Mouse (Mus musculus) naive thymus-derived CD4-positive, alpha-beta T cell, adult 5 months (primary cell): ENCODE results near the gene Rab22a. TPM values are rescaled to one million over a fixed set of nuclear protein-coding genes. Genes with fewer than 3 reads are reported as not detected.

Experiments used
- polyA plus RNA-seq: library from polyadenylated mRNA; unstranded; fragments of 100-300 nt; shearing (Covaris generic); gene quantifications from one replicate; pipeline ENCODE4 v1.2.1, GENCODE M21; 2017

Rab22a gene
- polyA plus RNA-seq: 52.5 TPM

DNA sequence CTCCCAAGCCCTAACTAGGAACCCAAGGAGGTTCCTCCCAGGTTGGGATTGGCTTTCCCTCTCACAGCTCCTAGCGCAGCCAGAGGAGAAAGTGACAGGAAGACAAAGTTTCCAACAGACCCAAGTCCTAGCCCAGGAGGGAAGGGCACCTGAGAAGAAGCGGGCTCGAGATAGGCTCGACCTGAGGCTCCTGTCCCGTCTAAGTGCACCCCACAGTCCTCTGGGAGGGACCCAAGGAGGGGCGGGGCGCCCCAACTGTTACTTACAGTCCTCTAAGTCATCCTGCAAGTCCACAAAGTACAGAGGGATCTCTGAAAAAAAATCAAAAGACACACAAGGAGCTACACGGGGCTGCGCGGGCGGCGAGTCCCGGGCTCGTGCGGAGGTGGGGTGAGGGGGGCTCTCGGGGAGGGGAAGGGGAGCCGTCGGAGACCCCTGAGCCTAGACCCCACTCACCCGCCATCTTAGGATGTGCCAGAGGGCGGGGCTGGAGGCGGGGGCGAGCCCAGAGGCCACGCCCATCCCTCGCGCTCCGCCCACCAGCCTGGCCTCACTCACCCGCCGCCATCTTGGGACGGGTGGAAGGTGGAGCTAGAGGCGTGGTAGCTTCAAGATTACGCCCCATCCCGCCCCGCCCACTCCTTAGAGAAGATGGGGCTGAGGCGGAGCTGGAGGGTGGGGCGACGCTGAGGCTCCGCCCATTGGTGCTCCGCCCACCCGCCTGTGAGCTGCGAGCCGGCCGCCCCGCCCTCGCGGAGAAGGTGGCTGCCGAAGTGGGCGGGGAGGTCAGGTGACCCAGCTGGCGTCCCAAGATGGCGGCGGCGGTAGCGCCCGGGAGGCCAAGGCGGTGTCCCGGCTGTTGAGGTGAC is at the start of gene Rab22a:
TSS of gene Rab22a (plus strand) at position 704 of the 869 bp plus-strand sequence.

DNA sequence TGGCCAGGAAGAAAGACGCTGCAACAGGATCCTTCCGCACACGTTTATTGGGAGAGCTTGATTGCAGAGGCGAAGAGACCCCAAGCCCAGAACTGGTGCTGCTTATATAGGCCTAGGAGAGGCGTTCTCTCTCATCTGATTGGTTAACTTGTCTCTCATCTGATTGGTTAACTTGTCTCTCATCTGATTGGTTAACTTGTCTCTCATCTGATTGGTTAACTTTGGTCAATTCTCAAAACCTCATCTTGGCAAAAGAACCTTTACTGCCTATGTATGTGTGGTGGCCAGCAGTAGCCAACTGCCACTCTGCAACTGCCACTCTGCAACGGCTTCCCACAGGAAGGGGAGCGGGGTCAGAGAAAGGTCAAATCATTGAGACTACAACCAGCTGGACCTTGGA is 59.6 kb downstream of the Rab22a start, which contains the start of gene 1700010B08Rik:
TSS of gene 1700010B08Rik (plus strand) at position 301 of the 400 bp plus-strand sequence.

DNA sequence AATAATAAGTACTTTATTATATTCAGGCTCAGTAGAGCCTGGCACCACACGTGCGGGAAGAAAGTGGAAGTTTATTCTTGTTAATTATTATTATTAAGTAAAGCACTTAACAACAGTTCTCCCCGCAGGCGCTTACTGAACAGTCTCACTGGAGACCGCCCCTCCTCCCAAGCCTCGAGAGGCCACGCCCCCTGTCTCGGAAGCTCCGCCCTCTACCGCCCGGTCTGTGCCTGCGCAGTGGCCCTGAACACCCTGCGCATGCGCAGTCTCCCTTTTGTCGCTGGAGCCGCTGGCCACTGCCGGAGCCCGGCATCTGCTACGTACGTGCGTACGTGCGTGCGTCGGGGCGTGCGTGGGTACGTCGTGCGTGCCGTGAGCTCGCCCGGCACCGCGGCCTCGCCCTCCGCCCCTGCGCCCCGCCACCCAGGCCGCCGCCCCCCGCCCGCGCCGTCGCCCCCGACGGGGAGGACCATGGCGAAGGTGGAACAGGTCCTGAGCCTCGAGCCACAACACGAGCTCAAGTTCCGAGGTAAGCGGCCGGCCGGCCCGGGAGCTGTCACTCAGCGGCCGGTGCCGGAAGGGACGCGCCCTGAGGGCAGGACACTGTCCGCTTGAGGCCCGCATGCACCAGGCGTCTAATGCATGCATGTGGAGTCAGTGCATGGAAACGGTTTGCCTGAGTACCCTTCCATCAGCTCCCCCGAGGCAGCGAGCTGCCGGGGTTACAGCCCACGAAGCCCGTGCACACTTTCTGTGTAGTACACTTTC is 77.8 kb downstream of the Rab22a start, which contains the start of gene Vapb:
TSS of gene Vapb (plus strand) at position 290 of the 768 bp plus-strand sequence.

Other genes starting within 250 kb of the Rab22a start
- gene 1700021F07Rik, start 137.2 kb upstream of the Rab22a start, polyA plus RNA-seq: not detected
- not detected for gene Ankrd60, start 81.4 kb upstream of the Rab22a start, polyA plus RNA-seq
- gene 1700010B08Rik, start 59.7 kb downstream of the Rab22a start, polyA plus RNA-seq: not detected
- 29.7 TPM for gene Vapb, start 77.8 kb downstream of the Rab22a start, polyA plus RNA-seq